Mouse (Mus musculus) CH12.LX (cell line): ENCODE data around the gene Rai14. TPM values are rescaled to one million over a fixed set of nuclear protein-coding genes. Genes with fewer than 3 reads are reported as not detected.

Source experiments
- DNase-seq: peaks from one replicate; pipeline ENCODE4 v3.0.0-alpha.2; 2013; ENCODE audit errors: extremely low read depth
- H3K27ac ChIP-seq: 2 replicates; pipeline ENCODE4 v1.5.1; 2012; ENCODE audit warnings: low read depth, mild to moderate bottlenecking, control low read depth, moderate library complexity; ENCODE audit not compliant: insufficient read depth
- H3K27me3 ChIP-seq: replicated peaks from 2 replicates; pipeline ENCODE3; 2012; ENCODE audit warnings: inconsistent platforms
- H3K36me3 ChIP-seq, 2 experiments: replicated peaks in 1 of 2; 2 replicates each; pipeline versions ENCODE3 to v1.6.1; 2012; ENCODE audit warnings: inconsistent platforms in 1 of 2, low read length in 1 of 2, mild to moderate bottlenecking in 1 of 2, mixed read lengths in 1 of 2, moderate library complexity in 1 of 2; ENCODE audit not compliant: control insufficient read depth in 1 of 2, insufficient read depth in 1 of 2
- H3K4me1 ChIP-seq, 2 experiments: 2 replicates each; pipeline ENCODE4 v1.6.1; 2012; ENCODE audit warnings: inconsistent platforms in 1 of 2, moderate library complexity in 1 of 2; ENCODE audit not compliant: insufficient read depth in 2 of 2, control insufficient read depth in 1 of 2
- H3K4me2 ChIP-seq: 2 replicates; pipeline ENCODE4 v1.6.1; 2012; ENCODE audit warnings: low read depth, mild to moderate bottlenecking, control low read depth; ENCODE audit not compliant: poor library complexity, insufficient read depth, severe bottlenecking
- H3K4me3 ChIP-seq, 3 experiments: fragments of 150-350 bp in 1 of 3; sonication (generic) in 1 of 3; replicated peaks in 1 of 3; 2 replicates each; pipeline versions ENCODE3 to v1.5.1; 2011 to 2012; ENCODE audit warnings: low read depth in 2 of 3, low read length in 2 of 3, mild to moderate bottlenecking in 2 of 3, moderate library complexity in 2 of 3, control low read depth in 1 of 3, improper control_type of control experiment in 1 of 3, inconsistent platforms in 1 of 3, mixed read lengths in 1 of 3; ENCODE audit not compliant: poor library complexity in 1 of 3
- H3K79me2 ChIP-seq: replicated peaks from 2 replicates; pipeline ENCODE4 v1.6.1; 2012; ENCODE audit warnings: mild to moderate bottlenecking, moderate library complexity; ENCODE audit not compliant: control insufficient read depth, poor library complexity, insufficient read depth, severe bottlenecking; ENCODE audit errors: extremely low read depth
- H3K9ac ChIP-seq: 2 replicates; pipeline ENCODE4 v1.6.1; 2012; ENCODE audit warnings: low read depth, mild to moderate bottlenecking, control low read depth, moderate library complexity; ENCODE audit not compliant: insufficient read depth
- H3K9me3 ChIP-seq: replicated peaks from 2 replicates; pipeline ENCODE3; 2012; ENCODE audit warnings: low read length, inconsistent platforms, mixed read lengths
- CTCF ChIP-seq, 2 experiments: IDR thresholded peaks in 1 of 2; conservative IDR thresholded peaks in 1 of 2; 2 replicates each; pipeline ENCODE4 v1.5.1; 2011 to 2012; ENCODE audit warnings: low read depth in 2 of 2, low read length in 2 of 2, improper control_type of control experiment in 1 of 2, inconsistent platforms in 1 of 2, mild to moderate bottlenecking in 1 of 2, moderate library complexity in 1 of 2
- JUN ChIP-seq: IDR thresholded peaks from 2 replicates; pipeline ENCODE4 v1.6.1; 2011; ENCODE audit warnings: low read depth, mild to moderate bottlenecking, low read length, improper control_type of control experiment, moderate library complexity; ENCODE audit not compliant: insufficient read depth
- MAX ChIP-seq: IDR thresholded peaks from 2 replicates; pipeline ENCODE4 v1.6.1; 2011; ENCODE audit warnings: low read length, improper control_type of control experiment
- POLR2AphosphoS2 ChIP-seq: IDR thresholded peaks from 2 replicates; pipeline ENCODE4 v1.6.1; 2011; ENCODE audit warnings: low read depth, low read length, improper control_type of control experiment
- RAD21 ChIP-seq: IDR thresholded peaks from 2 replicates; pipeline ENCODE4 v1.6.1; 2011; ENCODE audit warnings: low read depth, mild to moderate bottlenecking, low read length, improper control_type of control experiment, moderate library complexity
- SMC3 ChIP-seq: IDR thresholded peaks from 2 replicates; pipeline ENCODE4 v1.6.1; 2011; ENCODE audit warnings: low read depth, low read length, improper control_type of control experiment
- UBTF ChIP-seq: IDR thresholded peaks from 2 replicates; pipeline ENCODE4 v1.6.1; 2012; ENCODE audit warnings: low read depth, mild to moderate bottlenecking, inconsistent platforms, low read length, improper control_type of control experiment, moderate library complexity
- ZC3H11A ChIP-seq: IDR thresholded peaks from 2 replicates; pipeline ENCODE4 v1.6.1; 2012; ENCODE audit warnings: low read depth, mild to moderate bottlenecking, inconsistent platforms, low read length, improper control_type of control experiment
- ZKSCAN1 ChIP-seq: IDR thresholded peaks from 2 replicates; pipeline ENCODE4 v1.6.1; 2012; ENCODE audit warnings: low read depth, inconsistent platforms, low read length, improper control_type of control experiment, borderline replicate concordance
- ZNF384 ChIP-seq: IDR thresholded peaks from 2 replicates; pipeline ENCODE4 v1.6.1; 2012; ENCODE audit warnings: low read depth, low read length, improper control_type of control experiment, inconsistent platforms
- dilution Hi-C: fragments of 300-500 bp; cut with MboI; formaldehyde crosslinking; loops from 2 replicates; pipeline ENCODE4 v1.14.3; 2020; ENCODE audit warnings: low sequenced_read_pairs; ENCODE audit not compliant: extremely low pct_unique_long_range_greater_than_20kb, extremely low pct_ligation_motif_present
- in situ Hi-C: fragments of 300-500 bp; cut with MboI; formaldehyde crosslinking; loops from 3 replicates; pipeline ENCODE4 v1.14.3; 2019; ENCODE audit warnings: low sequenced_read_pairs, low pct_ligation_motif_present, low pct_unique_long_range_greater_than_20kb, mixed read lengths
- polyA plus RNA-seq: library from polyadenylated mRNA; unstranded; fragments of >175 nt; gene quantifications from 2 replicates; pipeline ENCODE4 v1.2.1, GENCODE M21; 2012; ENCODE audit warnings: low read depth; ENCODE audit not compliant: insufficient read length
- total RNA-seq, 2 experiments: library from RNA; depleted of rRNA; stranded (reverse); fragments of 300-350 nt in 1 of 2; fragments of >200 nt in 1 of 2; gene quantifications; 2 replicates each; pipeline ENCODE4 v1.2.3; 2012 to 2014

Rai14 gene
- total and polyA plus RNA-seq, 3 experiments: 7.5 to 14.1 (median 9.6) TPM

GRCm38 (mm10) chr15:10564201-10564600 lies 150.2 kb downstream of the Rai14 start:
- Histone ChIP-seq H3K27ac (no peak overlapping the region), H3K4me3 (no peak overlapping the region), H3K79me2 (no peaks in the 10 kb centered on the region), H3K4me1 (peaks cover 0 to under 1% of the 10 kb centered on the region in 2 experiments; a peak in 1 of 4 replicates), H3K9me3 (peaks cover 3% of the 10 kb centered on the region), H3K9ac (no peak overlapping the region), H3K27me3 (no peaks in the 10 kb centered on the region), H3K36me3 (peaks cover 0 to 13% of the 10 kb centered on the region in 2 experiments), H3K4me2 (no peak overlapping the region)
- dilution Hi-C loops: no loop called here
- in situ Hi-C loops: no loop called here
- no peak for DNase-seq
- TF ChIP-seq JUN: no peak
- no peak for TF ChIP-seq MAX
- no peak for TF ChIP-seq ZC3H11A
- TF ChIP-seq POLR2AphosphoS2: no peak
- TF ChIP-seq UBTF: no peak
- no peak for TF ChIP-seq ZKSCAN1

- no peaks in the 10 kb centered on the region for H3K27me3 ChIP-seq
- peaks cover 0 to under 1% of the 10 kb centered on the region in 2 experiments for H3K36me3 ChIP-seq
- no peak overlapping the region for H3K9ac ChIP-seq
- DNase-seq: no peak
- H3K4me3 ChIP-seq: no peak overlapping the region
- in situ Hi-C loops (no loop called here), dilution Hi-C loops (no loop called here)
- H3K4me2 ChIP-seq: no peak overlapping the region
- no peak for TF ChIP-seq ZNF384
- H3K27ac ChIP-seq: no peak overlapping the region
- H3K79me2 ChIP-seq: no peaks in the 10 kb centered on the region
- H3K9me3 ChIP-seq: no peaks in the 10 kb centered on the region
- H3K4me1 ChIP-seq: no peaks in the 10 kb centered on the region
These were observed 152.1 kb downstream of the Rai14 start for GRCm38 (mm10) chr15:10562281-10562680.

- in situ Hi-C loops (no loop called here), dilution Hi-C loops (no loop called here)
- Histone ChIP-seq H3K4me2 (no peak overlapping the region), H3K27me3 (no peaks in the 10 kb centered on the region), H3K27ac (no peak overlapping the region), H3K4me3 (no peak overlapping the region), H3K4me1 (no peaks in the 10 kb centered on the region), H3K79me2 (no peaks in the 10 kb centered on the region), H3K9me3 (no peaks in the 10 kb centered on the region), H3K9ac (no peak overlapping the region), H3K36me3 (no peaks in the 10 kb centered on the region)
- no peak for DNase-seq
- TF ChIP-seq RAD21 (no peak), CTCF (conservative IDR thresholded peaks at IDR 0.05 in 1 of 2, IDR thresholded peaks at IDR 0.05 in 1 of 2; ENCODE audit: low read depth in 2 of 2, low read length in 2 of 2) (no peak), SMC3 (no peak)
These were observed 154.4 kb downstream of the Rai14 start for GRCm38 (mm10) chr15:10560005-10560404.
